Mouse (Mus musculus) ES-E14 (cell line): Measurements from ENCODE around the gene Gpr21.

ENCODE experiments used
- CHD2 ChIP-seq: IDR thresholded peaks from 2 replicates; pipeline ENCODE4 v1.6.1; 2014; ENCODE audit warnings: mild to moderate bottlenecking, low read depth, low read length, inconsistent platforms
- HCFC1 ChIP-seq: IDR thresholded peaks from 2 replicates; pipeline ENCODE4 v1.6.1; 2012; ENCODE audit warnings: low read length, inconsistent platforms, borderline replicate concordance; ENCODE audit not compliant: insufficient read depth
- MAFK ChIP-seq: IDR thresholded peaks from 2 replicates; pipeline ENCODE4 v1.6.1; 2014; ENCODE audit warnings: mild to moderate bottlenecking, low read depth, low read length, inconsistent platforms; ENCODE audit not compliant: insufficient read depth
- ZC3H11A ChIP-seq: IDR thresholded peaks from 2 replicates; pipeline ENCODE4 v1.6.1; 2012; ENCODE audit warnings: low read depth, mild to moderate bottlenecking, inconsistent platforms, low read length, borderline replicate concordance
- ZNF384 ChIP-seq: IDR thresholded peaks from 2 replicates; pipeline ENCODE4 v1.6.1; 2012; ENCODE audit warnings: low read depth, low read length, inconsistent platforms

GRCm38 (mm10) chr2:37566035-37566434 is 49.9 kb downstream of the Gpr21 start:
- TF ChIP-seq HCFC1 (no peak), ZC3H11A (no peak), MAFK (no peak), CHD2 (no peak), ZNF384 (no peak)
